In genomic region chr12:98106789-98107684, GRCm38 (mm10) we compare ENCODE assay signal across 11 mouse cellular contexts.
DNase-seq lines count a peak whose midpoint lies in the region; ATAC-seq lines count a peak whose summit lies in the region.
"Had no signal": no experiment of that assay in that cellular context is flagged by ENCODE, and none has a peak within 500 bp of the region (broad histone marks: within the 10 kb centered on the region; RNA-seq: fewer than 3 reads in every experiment).

No protein-coding gene starts in this region.

- no peaks in the 10 kb centered on the region for H3K27me3 ChIP-seq in embryonic facial prominence, embryonic 12.5 days
- no peaks in the 10 kb centered on the region for H3K27me3 ChIP-seq in limb, embryonic 12.5 days
- H3K27me3 ChIP-seq: liver, embryonic 15.5 days; megakaryocyte, embryonic 14.5 days had no signal

- intact Hi-C loops in left cerebral cortex, postnatal 4 days (cut with DNase I), result no loop called here

- DNase-seq in embryo, embryonic 10.5 days (ENCODE audit: low spot score), result peak; percentile 17
- no peak for DNase-seq in embryo, embryonic 10 days (ENCODE audit: low spot score)
- peak; percentile 3 to 5 for DNase-seq in left cerebral cortex, adult 18-20 months (ENCODE audit: low spot score in 2 of 2)
- DNase-seq in left cerebral cortex, postnatal 4 days, result no peak
- no peak for DNase-seq in B cell, adult 2 months
- DNase-seq in heart, adult 8-10 months (ENCODE audit: low spot score), result no peak
- DNase-seq: adrenal gland, adult 8-10 months had no signal

- H3K27ac ChIP-seq in embryonic facial prominence, embryonic 12.5 days, result peak overlapping the region; percentile 60; the same call in 1 of the 2 replicates
- H3K27ac ChIP-seq in limb, embryonic 12.5 days, result no peak overlapping the region
- H3K27ac ChIP-seq: liver, embryonic 15.5 days had no signal

- H3K4me2 ChIP-seq in embryonic facial prominence, embryonic 12.5 days (replicated peaks), result peak overlapping the region; percentile 21
- no peak overlapping the region for H3K4me2 ChIP-seq in limb, embryonic 12.5 days
- H3K4me2 ChIP-seq: liver, embryonic 15.5 days had no signal

- peaks cover 11% of the 10 kb centered on the region for H3K4me1 ChIP-seq in embryonic facial prominence, embryonic 12.5 days
- peaks cover 14% of the 10 kb centered on the region for H3K4me1 ChIP-seq in limb, embryonic 12.5 days (replicated peaks)
- H3K4me1 ChIP-seq: liver, embryonic 15.5 days; megakaryocyte, embryonic 14.5 days had no signal

- ATAC-seq in embryonic facial prominence, embryonic 12.5 days (ENCODE audit: insufficient number of reproducible peaks, insufficient read depth, low FRiP score, low TSS enrichment), result 0 out of 2 replicates have a peak, but pooled peaks have one; percentile 42
- ATAC-seq in limb, embryonic 12.5 days (ENCODE audit: insufficient number of reproducible peaks, insufficient read depth, low FRiP score, low TSS enrichment, low read depth), result peak; percentile 61

- no peak overlapping the region for H3K4me3 ChIP-seq in embryonic facial prominence, embryonic 12.5 days
- no peak overlapping the region for H3K4me3 ChIP-seq in limb, embryonic 12.5 days (replicated peaks)
- H3K4me3 ChIP-seq: liver, embryonic 15.5 days; megakaryocyte, embryonic 14.5 days had no signal

- no peaks in the 10 kb centered on the region for H3K9me3 ChIP-seq in embryonic facial prominence, embryonic 12.5 days
- H3K9me3 ChIP-seq in limb, embryonic 12.5 days, result no peaks in the 10 kb centered on the region
- H3K9me3 ChIP-seq: liver, embryonic 15.5 days had no signal

- no peak overlapping the region for H3K9ac ChIP-seq in embryonic facial prominence, embryonic 12.5 days
- H3K9ac ChIP-seq in limb, embryonic 12.5 days (replicated peaks), result no peak overlapping the region
- H3K9ac ChIP-seq: liver, embryonic 15.5 days had no signal

- 43% methylated on average over 10 of the region's 10 CpGs for WGBS in embryonic facial prominence, embryonic 12.5 days
- WGBS in limb, embryonic 12.5 days, result 47% methylated on average over 10 of the region's 10 CpGs

- H3K36me3 ChIP-seq in embryonic facial prominence, embryonic 12.5 days, result no peaks in the 10 kb centered on the region
- H3K36me3 ChIP-seq in limb, embryonic 12.5 days, result no peaks in the 10 kb centered on the region
- H3K36me3 ChIP-seq: liver, embryonic 15.5 days had no signal

Comparison
In these comparisons a context has a peak if more than half of its experiments do, and no peak if none do; other contexts are left out.
1. DNase-seq: peak in embryo, embryonic 10.5 days (single experiment) and left cerebral cortex, adult 18-20 months (2 of 2); none in embryo, embryonic 10 days (single experiment), left cerebral cortex, postnatal 4 days (single experiment), B cell, adult 2 months (0 of 2) and heart, adult 8-10 months (single experiment).